Mouse (Mus musculus): ENCODE measurements around the gene Cog1. TPM values are rescaled to one million over a fixed set of nuclear protein-coding genes. Genes with fewer than 3 reads are reported as not detected.

Gene Cog1
- polyA plus RNA-seq, 1 experiment: 53.0 TPM

- no peak for DNase-seq (ENCODE audit: low read depth)
- TF ChIP-seq CTCF (IDR thresholded peaks at IDR 0.05; ENCODE audit: borderline replicate concordance, extremely low read depth, insufficient read depth, insufficient read length): no peak
- no peak for TF ChIP-seq POLR2A (IDR thresholded peaks at IDR 0.05; ENCODE audit: borderline replicate concordance, extremely low read depth, insufficient read depth, insufficient read length, poor library complexity, severe bottlenecking)
These were observed 18.7 kb downstream of the Cog1 start for GRCm38 (mm10) chr11:113667704-113668103.

- DNase-seq (ENCODE audit: low read depth): no peak
- no peak for TF ChIP-seq POLR2A (IDR thresholded peaks at IDR 0.05; ENCODE audit: borderline replicate concordance, extremely low read depth, insufficient read depth, insufficient read length, poor library complexity, severe bottlenecking)
- no peak for TF ChIP-seq CTCF (IDR thresholded peaks at IDR 0.05; ENCODE audit: borderline replicate concordance, extremely low read depth, insufficient read depth, insufficient read length)
These were observed 19.9 kb downstream of the Cog1 start for GRCm38 (mm10) chr11:113668857-113669256.

GRCm38 (mm10) chr11:113669711-113670110 is 20.7 kb downstream of the Cog1 start:
- no peak for DNase-seq (ENCODE audit: low read depth)
- no peak for TF ChIP-seq POLR2A (IDR thresholded peaks at IDR 0.05; ENCODE audit: borderline replicate concordance, extremely low read depth, insufficient read depth, insufficient read length, poor library complexity, severe bottlenecking)
- no peak for TF ChIP-seq CTCF (IDR thresholded peaks at IDR 0.05; ENCODE audit: borderline replicate concordance, extremely low read depth, insufficient read depth, insufficient read length)

GRCm38 (mm10) chr11:113673614-113674013 is 24.6 kb downstream of the Cog1 start:
- TF ChIP-seq POLR2A (IDR thresholded peaks at IDR 0.05; ENCODE audit: borderline replicate concordance, extremely low read depth, insufficient read depth, insufficient read length, poor library complexity, severe bottlenecking) (no peak), CTCF (IDR thresholded peaks at IDR 0.05; ENCODE audit: borderline replicate concordance, extremely low read depth, insufficient read depth, insufficient read length) (no peak)
- peak; percentile 60 for DNase-seq (ENCODE audit: low read depth)

- DNase-seq (ENCODE audit: low read depth): no peak
- no peak for TF ChIP-seq POLR2A (IDR thresholded peaks at IDR 0.05; ENCODE audit: borderline replicate concordance, extremely low read depth, insufficient read depth, insufficient read length, poor library complexity, severe bottlenecking)
- no peak for TF ChIP-seq CTCF (IDR thresholded peaks at IDR 0.05; ENCODE audit: borderline replicate concordance, extremely low read depth, insufficient read depth, insufficient read length)
These were observed 25.6 kb downstream of the Cog1 start for GRCm38 (mm10) chr11:113674595-113674994.

- peak; percentile 23 for DNase-seq (ENCODE audit: low read depth)
- TF ChIP-seq POLR2A (IDR thresholded peaks at IDR 0.05; ENCODE audit: borderline replicate concordance, extremely low read depth, insufficient read depth, insufficient read length, poor library complexity, severe bottlenecking) (no peak), CTCF (IDR thresholded peaks at IDR 0.05; ENCODE audit: borderline replicate concordance, extremely low read depth, insufficient read depth, insufficient read length) (no peak)
These were observed 27.9 kb downstream of the Cog1 start for GRCm38 (mm10) chr11:113676847-113677246.

- no peak for DNase-seq (ENCODE audit: low read depth)
- TF ChIP-seq POLR2A (IDR thresholded peaks at IDR 0.05; ENCODE audit: borderline replicate concordance, extremely low read depth, insufficient read depth, insufficient read length, poor library complexity, severe bottlenecking) (no peak), CTCF (IDR thresholded peaks at IDR 0.05; ENCODE audit: borderline replicate concordance, extremely low read depth, insufficient read depth, insufficient read length) (no peak)
These were observed 28.4 kb downstream of the Cog1 start for GRCm38 (mm10) chr11:113677378-113677777.

GRCm38 (mm10) chr11:113678373-113678772 is 29.4 kb downstream of the Cog1 start:
- no peak for TF ChIP-seq CTCF (IDR thresholded peaks at IDR 0.05; ENCODE audit: borderline replicate concordance, extremely low read depth, insufficient read depth, insufficient read length)
- TF ChIP-seq POLR2A (IDR thresholded peaks at IDR 0.05; ENCODE audit: borderline replicate concordance, extremely low read depth, insufficient read depth, insufficient read length, poor library complexity, severe bottlenecking): no peak
- DNase-seq (ENCODE audit: low read depth): no peak

GRCm38 (mm10) chr11:113680954-113681353 is 32.0 kb downstream of the Cog1 start:
- no peak for TF ChIP-seq CTCF (IDR thresholded peaks at IDR 0.05; ENCODE audit: borderline replicate concordance, extremely low read depth, insufficient read depth, insufficient read length)
- TF ChIP-seq POLR2A (IDR thresholded peaks at IDR 0.05; ENCODE audit: borderline replicate concordance, extremely low read depth, insufficient read depth, insufficient read length, poor library complexity, severe bottlenecking): no peak
- DNase-seq (ENCODE audit: low read depth): no peak

- no peak for DNase-seq (ENCODE audit: low read depth)
- TF ChIP-seq CTCF (IDR thresholded peaks at IDR 0.05; ENCODE audit: borderline replicate concordance, extremely low read depth, insufficient read depth, insufficient read length): no peak
- TF ChIP-seq POLR2A (IDR thresholded peaks at IDR 0.05; ENCODE audit: borderline replicate concordance, extremely low read depth, insufficient read depth, insufficient read length, poor library complexity, severe bottlenecking): no peak
These were observed 33.0 kb downstream of the Cog1 start for GRCm38 (mm10) chr11:113681979-113682378.

- peak; percentile 58 for DNase-seq (ENCODE audit: low read depth)
- no peak for TF ChIP-seq POLR2A (IDR thresholded peaks at IDR 0.05; ENCODE audit: borderline replicate concordance, extremely low read depth, insufficient read depth, insufficient read length, poor library complexity, severe bottlenecking)
- no peak for TF ChIP-seq CTCF (IDR thresholded peaks at IDR 0.05; ENCODE audit: borderline replicate concordance, extremely low read depth, insufficient read depth, insufficient read length)
These were observed 34.1 kb downstream of the Cog1 start for GRCm38 (mm10) chr11:113682897-113683626.

GRCm38 (mm10) chr11:113683627-113683956 is 34.6 kb downstream of the Cog1 start:
- TF ChIP-seq CTCF (IDR thresholded peaks at IDR 0.05; ENCODE audit: borderline replicate concordance, extremely low read depth, insufficient read depth, insufficient read length) (no peak), POLR2A (IDR thresholded peaks at IDR 0.05; ENCODE audit: borderline replicate concordance, extremely low read depth, insufficient read depth, insufficient read length, poor library complexity, severe bottlenecking) (no peak)
- no peak for DNase-seq (ENCODE audit: low read depth)

All from brain, embryonic 14.5 days (tissue).